Mouse (Mus musculus) intestine, embryonic 15.5 days (tissue): ENCODE measurements at regions not wholly inside any gene's neighbourhood (a gene's known extent, or its start where the extent isn't known, plus 50 kb on each side); places are given as distances from the start of the nearest gene placed in this dataset.

Experiments
- ATAC-seq: fragments of 200-750 bp; cut with Nextera tagmentation; 2 replicates; pipeline ENCODE4 v1.8.0; 2017; ENCODE audit warnings: moderate TSS enrichment, moderate library complexity
- H3K27ac ChIP-seq: fragments of 300-500 bp; sonication (generic); 2 replicates; pipeline ENCODE4 v1.5.1; 2015; ENCODE audit warnings: mild to moderate bottlenecking, inconsistent platforms
- H3K27me3 ChIP-seq: fragments of 300-500 bp; sonication (generic); replicated peaks from 2 replicates; pipeline ENCODE4 v1.6.1; 2015; ENCODE audit warnings: inconsistent platforms
- H3K36me3 ChIP-seq: fragments of 300-500 bp; sonication (generic); 2 replicates; pipeline ENCODE4 v1.6.1; 2015; ENCODE audit warnings: inconsistent platforms
- H3K4me1 ChIP-seq: fragments of 300-500 bp; sonication (generic); replicated peaks from 2 replicates; pipeline ENCODE4 v1.6.1; 2015; ENCODE audit warnings: inconsistent platforms
- H3K4me2 ChIP-seq: fragments of 300-500 bp; sonication (generic); replicated peaks from 2 replicates; pipeline ENCODE4 v1.6.1; 2015; ENCODE audit warnings: mild to moderate bottlenecking, inconsistent platforms
- H3K4me3 ChIP-seq: fragments of 300-500 bp; sonication (generic); replicated peaks from 2 replicates; pipeline ENCODE4 v1.5.1; 2015; ENCODE audit warnings: inconsistent platforms
- H3K9ac ChIP-seq: fragments of 300-500 bp; sonication (generic); 2 replicates; pipeline ENCODE4 v1.6.1; 2015; ENCODE audit warnings: inconsistent platforms
- H3K9me3 ChIP-seq: fragments of 300-500 bp; sonication (generic); 2 replicates; pipeline ENCODE4 v1.6.1; 2016; ENCODE audit warnings: inconsistent platforms
- WGBS: fragments of 180-500 bp; shearing (Covaris S2); methylation state at CpG from one replicate; pipeline ENCODE4 v1.1.7; 2015; 5-methylcytosine and 5-hydroxymethylcytosine counted together

- no peak overlapping the region for H3K9ac ChIP-seq
- 24% methylated on average over 7 of the region's 7 CpGs for WGBS
- no peak overlapping the region for H3K4me3 ChIP-seq
- no peaks in the 10 kb centered on the region for H3K36me3 ChIP-seq
- no peaks in the 10 kb centered on the region for H3K27me3 ChIP-seq
- H3K9me3 ChIP-seq, result no peaks in the 10 kb centered on the region
- no peak overlapping the region for H3K4me2 ChIP-seq
- ATAC-seq, result no peak
- H3K27ac ChIP-seq, result no peak overlapping the region
- H3K4me1 ChIP-seq, result no peaks in the 10 kb centered on the region
Observed at GRCm38 (mm10) chr4:125212176-125212530, 84.5 kb upstream of the Zc3h12a start.

GRCm38 (mm10) chr4:125211459-125212175 is 84.0 kb upstream of the Zc3h12a start:
- H3K4me3 ChIP-seq, result no peak overlapping the region
- H3K27me3 ChIP-seq, result no peaks in the 10 kb centered on the region
- H3K27ac ChIP-seq, result no peak overlapping the region
- no peak overlapping the region for H3K4me2 ChIP-seq
- no peak for ATAC-seq
- no peaks in the 10 kb centered on the region for H3K36me3 ChIP-seq
- no peaks in the 10 kb centered on the region for H3K9me3 ChIP-seq
- no peaks in the 10 kb centered on the region for H3K4me1 ChIP-seq
- no peak overlapping the region for H3K9ac ChIP-seq
- 38% methylated on average over 4 of the region's 4 CpGs for WGBS

GRCm38 (mm10) chr4:125210719-125211118 is 83.1 kb upstream of the Zc3h12a start:
- H3K9me3 ChIP-seq, result no peaks in the 10 kb centered on the region
- H3K27me3 ChIP-seq, result no peaks in the 10 kb centered on the region
- H3K9ac ChIP-seq, result no peak overlapping the region
- no peak overlapping the region for H3K4me3 ChIP-seq
- no peak overlapping the region for H3K27ac ChIP-seq
- WGBS, result 73% methylated on average over 6 of the region's 6 CpGs
- H3K4me1 ChIP-seq, result no peaks in the 10 kb centered on the region
- no peaks in the 10 kb centered on the region for H3K36me3 ChIP-seq
- H3K4me2 ChIP-seq, result no peak overlapping the region
- no peak for ATAC-seq

- Histone ChIP-seq H3K27me3 (no peaks in the 10 kb centered on the region), H3K9ac (no peak overlapping the region), H3K9me3 (no peaks in the 10 kb centered on the region), H3K36me3 (no peaks in the 10 kb centered on the region), H3K27ac (no peak overlapping the region), H3K4me1 (no peaks in the 10 kb centered on the region), H3K4me2 (no peak overlapping the region), H3K4me3 (no peak overlapping the region)
- no peak for ATAC-seq
- 46% methylated on average over 17 of the region's 17 CpGs for WGBS
Observed at GRCm38 (mm10) chr4:125208136-125208915, 80.7 kb upstream of the Zc3h12a start.

GRCm38 (mm10) chr4:125203521-125203920 is 75.9 kb upstream of the Zc3h12a start:
- H3K9me3 ChIP-seq, result no peaks in the 10 kb centered on the region
- no peak overlapping the region for H3K9ac ChIP-seq
- H3K27ac ChIP-seq, result no peak overlapping the region
- no peak overlapping the region for H3K4me3 ChIP-seq
- 74% methylated on average over 8 of the region's 8 CpGs for WGBS
- no peak for ATAC-seq
- H3K4me2 ChIP-seq, result no peak overlapping the region
- no peaks in the 10 kb centered on the region for H3K27me3 ChIP-seq
- H3K4me1 ChIP-seq, result no peaks in the 10 kb centered on the region
- H3K36me3 ChIP-seq, result no peaks in the 10 kb centered on the region

- no peak for ATAC-seq
- Histone ChIP-seq H3K27me3 (0 out of 2 replicates have a peak, but pooled peaks cover 2% of the 10 kb centered on the region), H3K4me3 (no peak overlapping the region), H3K4me2 (no peak overlapping the region), H3K9ac (no peak overlapping the region), H3K27ac (no peak overlapping the region), H3K9me3 (no peaks in the 10 kb centered on the region), H3K36me3 (no peaks in the 10 kb centered on the region), H3K4me1 (no peaks in the 10 kb centered on the region)
- WGBS, result 77% methylated on average over 12 of the region's 12 CpGs
Observed at GRCm38 (mm10) chr4:125201638-125202325, 74.1 kb upstream of the Zc3h12a start.

- no peaks in the 10 kb centered on the region for H3K36me3 ChIP-seq
- H3K4me2 ChIP-seq, result no peak overlapping the region
- H3K27ac ChIP-seq, result no peak overlapping the region
- ATAC-seq, result no peak
- 58% methylated on average over 5 of the region's 5 CpGs for WGBS
- peaks cover 8% of the 10 kb centered on the region for H3K27me3 ChIP-seq
- no peaks in the 10 kb centered on the region for H3K4me1 ChIP-seq
- no peaks in the 10 kb centered on the region for H3K9me3 ChIP-seq
- H3K9ac ChIP-seq, result no peak overlapping the region
- H3K4me3 ChIP-seq, result no peak overlapping the region
Observed at GRCm38 (mm10) chr4:125200762-125201161, 73.1 kb upstream of the Zc3h12a start.

GRCm38 (mm10) chr4:125199281-125199680 is 71.6 kb upstream of the Zc3h12a start:
- H3K36me3 ChIP-seq, result no peaks in the 10 kb centered on the region
- H3K9ac ChIP-seq, result no peak overlapping the region
- peaks cover 19% of the 10 kb centered on the region for H3K27me3 ChIP-seq
- WGBS, result 44% methylated on average over 5 of the region's 5 CpGs
- no peak overlapping the region for H3K27ac ChIP-seq
- no peak overlapping the region for H3K4me2 ChIP-seq
- no peak overlapping the region for H3K4me3 ChIP-seq
- H3K4me1 ChIP-seq, result no peaks in the 10 kb centered on the region
- no peaks in the 10 kb centered on the region for H3K9me3 ChIP-seq
- ATAC-seq, result no peak

- WGBS, result 63% methylated on average over 7 of the region's 7 CpGs
- H3K27ac ChIP-seq, result no peak overlapping the region
- peaks cover 23% of the 10 kb centered on the region for H3K27me3 ChIP-seq
- H3K4me2 ChIP-seq, result no peak overlapping the region
- ATAC-seq, result no peak
- no peak overlapping the region for H3K9ac ChIP-seq
- H3K9me3 ChIP-seq, result no peaks in the 10 kb centered on the region
- no peaks in the 10 kb centered on the region for H3K4me1 ChIP-seq
- no peak overlapping the region for H3K4me3 ChIP-seq
- H3K36me3 ChIP-seq, result no peaks in the 10 kb centered on the region
Observed at GRCm38 (mm10) chr4:125195901-125196435, 68.3 kb upstream of the Zc3h12a start.

- 34% methylated on average over 12 of the region's 12 CpGs for whole genome bisulfite sequencing
- no peaks in the 10 kb centered on the region for H3K36me3 ChIP-seq
- H3K4me1 ChIP-seq, result no peaks in the 10 kb centered on the region
- no peak overlapping the region for H3K4me2 ChIP-seq
- no peak overlapping the region for H3K4me3 ChIP-seq
- peaks cover 23% of the 10 kb centered on the region for H3K27me3 ChIP-seq
- ATAC-seq, result no peak
- H3K9ac ChIP-seq, result no peak overlapping the region
- no peaks in the 10 kb centered on the region for H3K9me3 ChIP-seq
- no peak overlapping the region for H3K27ac ChIP-seq
Observed at GRCm38 (mm10) chr4:125194722-125195380, 67.2 kb upstream of the Zc3h12a start.

- H3K36me3 ChIP-seq, result no peaks in the 10 kb centered on the region
- no peak overlapping the region for H3K9ac ChIP-seq
- no peak overlapping the region for H3K4me2 ChIP-seq
- 84% methylated on average over 12 of the region's 12 CpGs for WGBS
- no peak overlapping the region for H3K27ac ChIP-seq
- peaks cover 23% of the 10 kb centered on the region for H3K27me3 ChIP-seq
- H3K4me1 ChIP-seq, result no peaks in the 10 kb centered on the region
- no peaks in the 10 kb centered on the region for H3K9me3 ChIP-seq
- H3K4me3 ChIP-seq, result no peak overlapping the region
- ATAC-seq, result no peak
Observed at GRCm38 (mm10) chr4:125194298-125194697, 66.7 kb upstream of the Zc3h12a start.

GRCm38 (mm10) chr4:125191680-125192079 is 64.0 kb upstream of the Zc3h12a start:
- no peak overlapping the region for H3K4me2 ChIP-seq

More at GRCm38 (mm10) chr4:125191680-125192079, 64.0 kb upstream of the Zc3h12a start:
- H3K9me3 ChIP-seq, result no peaks in the 10 kb centered on the region
- WGBS, result 59% methylated on average over 9 of the region's 9 CpGs
- no peaks in the 10 kb centered on the region for H3K36me3 ChIP-seq
- no peak overlapping the region for H3K4me3 ChIP-seq
- no peak for ATAC-seq
- no peak overlapping the region for H3K9ac ChIP-seq
- H3K4me1 ChIP-seq, result no peaks in the 10 kb centered on the region
- H3K27ac ChIP-seq, result no peak overlapping the region
- peaks cover 20% of the 10 kb centered on the region for H3K27me3 ChIP-seq
